Mouse (Mus musculus): ENCODE results near the gene Ppwd1. TPM values are rescaled to one million over a fixed set of nuclear protein-coding genes. Genes with fewer than 3 reads are reported as not detected.

Gene Ppwd1
- total and polyA plus RNA-seq, 3 experiments: 14.8 to 23.0 (median 22.6) TPM

DNA sequence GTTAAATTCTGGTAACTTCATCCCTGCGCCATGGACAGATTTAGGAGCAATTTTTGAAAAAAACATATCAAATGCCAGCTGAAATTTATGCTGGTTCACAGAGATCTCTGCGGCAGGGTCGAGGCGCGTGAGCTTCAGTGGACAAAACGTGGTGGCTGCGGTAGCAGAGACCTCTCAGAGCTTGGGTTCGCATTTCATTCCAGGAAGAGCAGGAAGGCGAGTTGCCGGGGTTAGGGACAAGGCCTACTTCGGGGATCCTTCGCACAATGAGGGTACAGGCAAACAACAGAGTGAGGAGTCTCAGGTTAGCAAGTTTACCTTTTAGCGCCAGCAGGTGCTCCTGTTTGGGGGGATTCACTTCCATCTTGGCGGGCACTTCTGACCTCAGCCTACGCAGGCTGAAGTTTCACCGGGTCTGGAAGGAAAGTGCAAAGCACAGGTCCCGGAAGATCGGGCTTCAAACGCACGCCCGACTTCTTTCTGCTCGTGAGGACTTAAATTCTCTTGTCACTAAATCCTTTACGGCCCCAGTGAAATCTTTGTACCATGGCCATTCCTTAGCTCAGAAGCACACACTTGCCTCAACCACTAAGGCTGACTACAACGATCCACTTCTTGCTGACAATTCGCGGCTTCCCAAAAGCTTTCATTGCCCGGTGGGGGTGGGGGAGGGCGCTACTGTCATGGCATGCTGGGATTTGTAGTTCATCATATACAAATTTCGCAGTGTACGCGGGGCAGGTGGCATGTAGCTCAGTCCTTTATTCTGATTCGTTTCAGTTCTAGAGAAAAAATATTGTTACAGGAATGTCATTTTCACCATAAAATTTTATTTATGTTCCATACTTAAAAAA, 50.6 kb downstream of the Ppwd1 start, which contains the start of gene Trappc13 (continued):
- no peak for TF ChIP-seq EP300 (IDR thresholded peaks at IDR 0.05; ENCODE audit: low read length)
- TF ChIP-seq NRF1 (IDR thresholded peaks at IDR 0.05; ENCODE audit: low read depth, low read length): no peak
- TF ChIP-seq MYC (IDR thresholded peaks at IDR 0.05; ENCODE audit: low read depth, low read length): peak; percentile 68; the same call in 1 of the 2 replicates
- no peak for TF ChIP-seq MEF2A (IDR thresholded peaks at IDR 0.05; ENCODE audit: borderline replicate concordance, low read depth, low read length)
- peak; percentile 71 for TF ChIP-seq POLR2A (IDR thresholded peaks at IDR 0.05; ENCODE audit: low read depth, low read length)
- TF ChIP-seq TCF12 (IDR thresholded peaks at IDR 0.05; ENCODE audit: low read depth, low read length): no peak
- no peak for TF ChIP-seq MAFK (IDR thresholded peaks at IDR 0.05; ENCODE audit: insufficient replicate concordance, low read length)
- no peak for TF ChIP-seq USF2 (conservative IDR thresholded peaks at IDR 0.05; ENCODE audit: low read depth, low read length)
- TF ChIP-seq USF1 (IDR thresholded peaks at IDR 0.05; ENCODE audit: low read depth, low read length): no peak

DNA sequence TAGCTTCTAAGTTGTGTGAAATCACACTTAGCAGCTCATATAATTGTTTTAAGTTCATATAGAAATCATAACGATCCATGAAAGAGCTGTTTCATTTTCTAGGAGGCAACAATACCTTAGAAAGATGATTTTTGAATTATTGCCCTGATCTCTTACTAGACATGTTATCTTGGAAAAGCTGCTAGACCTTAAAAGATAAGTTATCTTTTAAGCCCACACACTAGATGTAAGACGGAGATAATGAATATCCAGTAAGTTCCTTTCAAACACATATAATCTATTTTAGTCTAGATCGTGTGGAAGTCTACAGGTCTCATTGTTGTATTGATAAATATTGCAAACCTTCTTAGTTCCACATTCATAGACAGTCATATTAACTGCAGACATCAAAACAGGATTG, 51.8 kb downstream of the Ppwd1 start:
- DNase-seq (ENCODE audit: extremely low read depth): no peak
- Histone ChIP-seq H3K27ac (ENCODE audit: insufficient read depth, low read depth) (no peak overlapping the region), H3K4me2 (ENCODE audit: insufficient read depth, low read depth, poor library complexity, severe bottlenecking) (peak overlapping the region; percentile 94; the same call in 1 of the 2 replicates), H3K4me1 (ENCODE audit: control insufficient read depth in 1 of 2, insufficient read depth in 2 of 2) (peaks cover 0 to 31% of the 10 kb centered on the region in 2 experiments; a peak in 2 of 4 replicates), H3K9me3 (replicated peaks; ENCODE audit: low read length) (no peaks in the 10 kb centered on the region), H3K36me3 (replicated peaks in 1 of 2; ENCODE audit: control insufficient read depth in 1 of 2, insufficient read depth in 1 of 2, low read length in 1 of 2) (peaks cover 10 to 25% of the 10 kb centered on the region in 2 experiments), H3K9ac (ENCODE audit: insufficient read depth, low read depth) (peak overlapping the region; percentile 87), H3K79me2 (replicated peaks; ENCODE audit: control insufficient read depth, extremely low read depth, insufficient read depth, poor library complexity, severe bottlenecking) (peaks cover 39% of the 10 kb centered on the region), H3K4me3 (replicated peaks in 1 of 3; ENCODE audit: low read depth in 2 of 3, low read length in 2 of 3, poor library complexity in 1 of 3) (peak overlapping the region; percentile 59 to 88 (median 79)), H3K27me3 (replicated peaks) (no peaks in the 10 kb centered on the region)
- TF ChIP-seq JUND (conservative IDR thresholded peaks at IDR 0.05; ENCODE audit: low read depth, low read length): no peak
- no peak for TF ChIP-seq USF1 (IDR thresholded peaks at IDR 0.05; ENCODE audit: low read depth, low read length)
- no peak for TF ChIP-seq KAT2A (IDR thresholded peaks at IDR 0.05; ENCODE audit: insufficient replicate concordance, low read length)
- in situ Hi-C loops (cut with MboI; ENCODE audit: low pct_ligation_motif_present, low pct_unique_long_range_greater_than_20kb, low sequenced_read_pairs) (no loop called here), dilution Hi-C loops (cut with MboI; ENCODE audit: extremely low pct_ligation_motif_present, extremely low pct_unique_long_range_greater_than_20kb, low sequenced_read_pairs) (no loop called here)

DNA sequence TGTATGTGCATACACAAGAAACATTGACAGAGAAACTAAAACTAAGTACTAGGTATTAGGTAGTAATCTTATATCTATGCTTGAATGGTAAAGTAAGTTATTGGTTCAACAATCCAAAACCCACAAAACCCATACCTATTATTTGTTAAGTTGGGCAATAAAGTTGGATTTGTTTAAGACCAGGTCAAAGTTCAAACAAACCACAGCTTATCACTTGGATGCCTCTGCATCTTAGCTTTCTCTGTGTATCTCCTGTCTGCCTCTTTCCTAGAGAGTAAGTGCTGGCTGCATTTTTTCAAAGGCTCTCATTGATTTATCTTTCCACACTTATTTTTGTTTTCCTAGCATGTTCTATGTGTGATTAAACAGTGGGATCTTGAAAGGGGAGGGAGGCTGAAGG, 56.1 kb downstream of the Ppwd1 start:
- no peak for TF ChIP-seq ELF1 (IDR thresholded peaks at IDR 0.05; ENCODE audit: low read depth, low read length)
- TF ChIP-seq TCF12 (IDR thresholded peaks at IDR 0.05; ENCODE audit: low read depth, low read length): no peak
- TF ChIP-seq CHD1 (IDR thresholded peaks at IDR 0.05; ENCODE audit: low read depth, low read length): no peak
- TF ChIP-seq ZKSCAN1 (IDR thresholded peaks at IDR 0.05; ENCODE audit: borderline replicate concordance, low read depth, low read length): no peak
- no peak for TF ChIP-seq MYC (IDR thresholded peaks at IDR 0.05; ENCODE audit: low read depth, low read length)
- no peak for TF ChIP-seq ETS1 (conservative IDR thresholded peaks at IDR 0.05; ENCODE audit: low read depth, low read length)
- H3K79me2 ChIP-seq (replicated peaks; ENCODE audit: control insufficient read depth, extremely low read depth, insufficient read depth, poor library complexity, severe bottlenecking): peaks cover 35% of the 10 kb centered on the region
- peaks cover 10 to 34% of the 10 kb centered on the region in 2 experiments for H3K36me3 ChIP-seq (replicated peaks in 1 of 2; ENCODE audit: control insufficient read depth in 1 of 2, insufficient read depth in 1 of 2, low read length in 1 of 2)
- H3K9me3 ChIP-seq (replicated peaks; ENCODE audit: low read length): no peaks in the 10 kb centered on the region
- H3K9ac ChIP-seq (ENCODE audit: insufficient read depth, low read depth): no peak overlapping the region
- H3K4me3 ChIP-seq (replicated peaks in 1 of 3; ENCODE audit: low read depth in 2 of 3, low read length in 2 of 3, poor library complexity in 1 of 3): no peak overlapping the region
- H3K4me1 ChIP-seq (ENCODE audit: control insufficient read depth in 1 of 2, insufficient read depth in 2 of 2): peaks cover 0 to 22% of the 10 kb centered on the region in 2 experiments; a peak in 2 of 4 replicates
- H3K27me3 ChIP-seq (replicated peaks): no peaks in the 10 kb centered on the region
- dilution Hi-C loops (cut with MboI; ENCODE audit: extremely low pct_ligation_motif_present, extremely low pct_unique_long_range_greater_than_20kb, low sequenced_read_pairs): no loop called here
- no peak overlapping the region for H3K4me2 ChIP-seq (ENCODE audit: insufficient read depth, low read depth, poor library complexity, severe bottlenecking)
- H3K27ac ChIP-seq (ENCODE audit: insufficient read depth, low read depth): no peak overlapping the region
- in situ Hi-C loops (cut with MboI; ENCODE audit: low pct_ligation_motif_present, low pct_unique_long_range_greater_than_20kb, low sequenced_read_pairs): no loop called here
- no peak for DNase-seq (ENCODE audit: extremely low read depth)

Data from CH12.LX (cell line).